Mouse (Mus musculus) granulocyte monocyte progenitor cell, adult 5-6 weeks (primary cell): Measurements from ENCODE around the gene Zfp398. TPM values are rescaled to one million over a fixed set of nuclear protein-coding genes. Genes with fewer than 3 reads are reported as not detected.

Experiments
- ATAC-seq: replicated peaks from 2 replicates; pipeline ENCODE4 v1.8.0; 2016; ENCODE audit warnings: mild to moderate bottlenecking, moderate TSS enrichment, inconsistent platforms; ENCODE audit not compliant: poor library complexity, severe bottlenecking
- total RNA-seq, 2 experiments: library from RNA; stranded (forward) in 1 of 2; stranded (reverse) in 1 of 2; fragments of 200-712, 200-1000 nt in 1 of 2; fragments of >200 nt in 1 of 2; fragmentation: Nextera tagmentation in 1 of 2; gene quantifications; 2 replicates each; pipeline ENCODE4 v1.2.3; 2014 to 2017

Gene Zfp398
- total RNA-seq (2014; fragmentation: Nextera tagmentation) (27.9 TPM in 2 replicates), total RNA-seq (2017) (16.0 and 16.8 TPM in 2 replicates)

DNA sequence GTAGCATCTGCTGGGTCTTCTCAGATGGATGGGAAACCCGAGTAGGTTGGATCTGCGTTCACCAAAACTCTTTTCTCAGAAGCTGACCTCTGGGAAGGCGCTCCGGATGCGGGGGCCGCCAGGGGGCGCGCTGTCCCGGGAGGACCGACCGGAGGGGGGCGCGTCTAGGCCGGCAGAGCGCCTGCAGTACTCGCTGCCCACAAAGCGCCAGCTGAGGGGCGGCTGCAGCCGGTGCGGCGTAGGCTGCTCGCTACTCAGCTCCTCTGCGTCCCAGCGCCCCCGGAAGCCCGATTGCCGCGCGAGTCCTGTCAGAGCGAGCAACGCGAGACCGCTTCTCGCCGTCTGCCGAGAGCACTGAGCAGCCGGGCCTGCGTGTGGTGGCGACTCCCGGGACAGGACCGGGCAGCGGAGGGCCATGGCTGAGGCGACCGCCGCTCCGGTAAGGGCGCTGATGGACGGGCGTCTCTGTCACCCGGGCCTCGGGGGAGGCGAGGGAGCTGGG lies at the start of gene Zfp398:
Zfp398 (plus strand) TSS at position 180 of the 502 bp plus-strand sequence.
- peak; percentile 92 for ATAC-seq

DNA sequence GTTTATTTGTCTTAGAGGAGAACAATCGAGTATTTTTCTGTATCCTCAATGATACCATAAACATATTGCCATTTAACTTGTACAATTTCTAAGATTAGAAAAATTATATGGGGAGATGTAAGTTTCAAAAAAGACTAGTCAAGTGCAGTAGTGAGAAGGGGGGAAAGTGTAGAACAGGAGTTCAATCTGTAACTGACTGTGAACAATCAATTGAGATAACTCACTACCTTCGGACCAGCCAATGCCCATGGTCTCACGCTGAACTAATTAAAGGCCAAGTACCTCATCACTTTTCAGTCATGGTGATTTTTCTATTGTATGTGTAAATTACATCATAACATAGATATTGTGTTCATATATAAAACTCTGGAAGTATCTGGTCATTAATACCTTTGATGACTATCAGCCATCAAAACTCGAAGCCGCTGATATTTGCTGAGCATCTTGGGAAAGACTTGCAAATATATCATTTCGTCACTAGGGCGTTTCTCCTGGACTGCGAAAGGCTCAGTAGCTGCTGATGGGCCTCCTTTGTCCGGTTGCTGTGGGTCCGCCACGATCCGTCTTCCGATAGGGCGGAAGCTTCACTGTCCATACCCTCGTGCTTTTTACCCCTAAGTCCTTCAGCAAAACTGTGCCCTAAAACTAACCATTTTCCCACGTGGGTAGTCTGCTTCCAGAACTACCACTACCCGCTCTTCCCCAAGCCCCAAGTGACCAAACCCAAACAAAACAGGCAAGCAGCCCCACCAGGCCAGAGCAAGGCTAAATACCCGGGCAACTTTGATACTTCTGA lies 47.3 kb upstream of the Zfp398 start:
- peak; percentile 92 for ATAC-seq

DNA sequence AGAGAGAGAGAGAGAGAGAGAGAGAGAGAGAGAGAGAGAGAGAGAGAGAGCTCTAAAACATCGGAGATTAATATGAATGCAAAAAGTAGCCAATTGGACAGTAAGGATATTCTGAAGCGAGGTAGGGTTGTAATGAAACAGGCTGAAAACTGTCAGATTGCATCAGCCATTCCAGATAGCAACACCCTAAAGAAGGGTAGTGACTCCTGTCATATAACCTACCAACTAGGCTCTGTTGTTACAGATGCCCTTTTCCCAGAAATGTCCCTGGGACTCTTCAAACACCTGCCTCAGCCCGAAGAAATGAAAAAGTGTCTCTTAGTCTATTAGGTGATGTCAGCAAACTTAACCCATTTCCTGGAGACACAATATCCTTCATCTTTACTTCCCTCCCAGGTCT lies 46.6 kb upstream of the Zfp398 start:
- ATAC-seq: no peak

DNA sequence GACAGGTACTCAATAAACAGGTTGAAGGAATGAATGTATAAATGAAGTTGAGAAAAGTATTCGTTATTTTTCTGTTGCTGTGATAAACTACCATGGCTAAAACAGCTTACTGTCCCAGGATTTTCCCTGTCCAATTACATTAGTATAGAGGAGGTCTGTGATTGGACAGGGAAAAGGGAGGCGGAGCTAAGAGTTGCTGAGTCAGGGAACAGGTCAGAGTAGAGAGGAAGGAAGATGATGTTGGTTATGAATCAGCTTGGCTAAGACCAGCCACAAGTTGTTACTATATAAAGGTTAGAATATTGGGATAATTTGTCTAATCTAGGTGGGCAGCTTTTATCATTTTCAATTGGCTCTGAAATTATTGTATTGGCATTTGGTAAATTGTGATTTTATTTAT lies 44.7 kb upstream of the Zfp398 start:
- ATAC-seq: peak; percentile 41

DNA sequence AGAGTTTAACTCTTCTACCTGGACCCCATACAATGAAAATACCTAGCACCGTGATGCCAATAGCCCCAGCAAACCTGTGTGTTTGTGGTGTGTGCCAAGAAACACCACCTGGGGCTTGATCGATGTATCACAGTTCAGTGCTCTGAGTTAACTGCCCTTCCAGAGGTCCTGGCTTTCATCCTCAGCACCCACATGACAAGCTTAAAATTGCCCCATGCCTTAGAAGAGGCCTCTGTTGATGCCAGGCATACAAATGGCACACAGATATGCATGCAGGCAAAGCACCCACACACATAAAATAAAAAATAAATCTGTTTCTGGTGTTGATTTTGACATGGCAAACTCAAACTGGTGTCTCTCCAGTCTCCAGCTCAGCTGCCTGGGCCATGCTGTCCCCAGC lies 42.9 kb upstream of the Zfp398 start:
- ATAC-seq: no peak

DNA sequence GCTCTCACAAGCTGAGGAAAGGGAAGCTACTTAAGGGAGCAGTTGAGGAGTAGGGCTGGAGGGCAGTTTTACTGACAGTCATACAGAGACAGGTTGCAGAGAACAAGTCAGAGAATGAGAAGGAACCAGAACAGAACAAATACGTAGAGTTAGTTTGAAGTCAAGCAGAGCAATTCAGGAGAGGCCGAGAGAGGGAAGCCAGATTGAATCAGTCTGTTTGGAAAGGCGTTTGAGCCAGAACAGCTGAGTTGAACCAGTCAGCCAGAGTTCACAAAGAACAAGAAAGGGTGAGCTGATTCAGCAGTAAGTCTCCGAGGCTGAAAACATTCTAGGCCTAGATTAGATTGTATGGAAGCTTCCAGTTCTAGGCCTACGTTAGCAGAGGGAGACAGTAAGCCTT lies 42.2 kb upstream of the Zfp398 start:
- ATAC-seq: no peak

DNA sequence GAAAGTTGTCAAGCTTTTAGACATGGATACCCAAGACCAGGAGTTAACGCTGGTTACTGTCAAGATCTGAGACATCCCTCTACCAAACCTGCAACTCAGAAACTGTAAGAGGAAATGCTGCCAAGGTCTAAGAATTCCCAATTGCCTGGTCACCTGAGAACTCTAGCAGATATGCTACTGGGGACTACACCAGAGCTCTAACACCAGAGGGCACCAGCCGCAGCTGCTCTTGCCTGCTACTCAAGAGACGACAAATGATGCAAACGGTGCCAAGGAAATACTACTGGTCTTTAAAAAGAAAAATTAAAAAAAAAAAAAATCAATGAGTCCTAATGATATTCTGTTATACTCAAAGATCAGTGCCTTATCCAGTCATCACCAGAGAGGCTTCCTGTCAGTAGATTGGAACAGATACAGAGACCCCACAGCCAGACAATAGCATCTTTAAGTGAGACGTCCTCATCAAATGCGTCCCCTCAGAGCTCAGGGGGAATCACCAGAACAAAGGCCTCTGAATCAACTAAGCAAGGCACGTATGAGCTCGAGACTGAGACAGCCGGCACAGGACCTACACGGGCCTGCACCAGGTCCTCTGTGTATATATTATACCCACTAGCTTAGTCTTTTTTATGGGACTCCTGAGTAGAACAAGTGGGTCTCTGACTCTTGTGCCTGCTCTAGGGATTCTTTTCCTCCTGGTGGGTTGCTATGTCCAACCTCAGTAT lies 41.2 kb upstream of the Zfp398 start:
- ATAC-seq: no peak

DNA sequence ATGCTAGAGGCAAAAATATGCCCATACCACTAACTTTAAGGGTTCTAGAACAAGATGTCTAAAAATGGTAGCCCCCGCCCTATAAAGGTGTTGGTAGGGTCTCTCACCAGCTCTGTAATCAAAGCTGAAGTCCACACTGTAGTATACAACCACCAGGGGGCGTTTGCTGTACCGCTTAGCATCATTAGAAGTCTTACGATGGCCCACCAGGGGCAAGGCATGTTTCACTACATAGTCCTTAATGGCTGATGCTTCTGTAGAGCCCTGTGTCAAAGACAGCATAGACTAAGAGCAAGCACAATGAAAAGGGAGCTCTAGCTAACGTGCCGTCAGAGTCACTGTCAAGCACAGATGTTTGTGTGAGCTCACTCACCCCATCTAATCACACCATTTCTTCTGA lies 36.4 kb upstream of the Zfp398 start:
- ATAC-seq: peak; percentile 90

DNA sequence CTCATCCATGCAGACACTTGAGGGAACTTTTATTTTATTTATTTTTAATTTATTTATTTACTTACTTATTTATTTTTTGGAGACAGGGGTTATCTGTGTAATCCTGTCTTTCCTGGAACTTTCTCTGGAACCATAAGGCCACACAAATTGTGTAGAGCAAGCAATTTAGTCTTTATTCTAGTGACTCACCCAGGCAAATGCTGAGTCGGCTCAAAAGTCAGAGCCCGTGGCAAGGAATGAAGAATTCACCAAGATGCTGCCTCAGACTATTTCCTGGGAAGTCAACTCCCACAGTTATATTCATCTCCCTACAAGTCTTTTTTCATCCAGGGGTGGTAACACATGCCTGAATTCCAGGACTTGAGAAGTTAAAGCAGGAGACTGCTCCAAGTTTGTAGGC lies 29.9 kb upstream of the Zfp398 start:
- no peak for ATAC-seq

DNA sequence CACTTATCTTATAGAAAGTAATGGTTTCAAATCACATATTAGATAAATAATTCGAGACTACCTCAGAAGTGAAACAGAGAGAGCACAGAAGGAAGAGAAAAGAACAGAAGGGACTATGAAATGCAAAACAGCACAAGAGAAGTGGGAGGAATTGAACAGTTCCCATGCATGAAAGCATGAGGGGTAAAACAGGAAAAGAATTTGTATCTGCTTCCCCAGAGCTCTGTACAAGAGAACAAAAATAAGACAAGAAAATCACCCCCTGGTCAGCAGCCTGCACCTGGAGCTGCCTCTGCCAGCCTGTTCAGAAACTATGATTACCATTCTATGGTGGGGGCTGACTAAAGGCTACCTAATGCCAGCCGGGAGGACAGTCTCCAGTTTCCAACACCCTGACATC lies 28.0 kb upstream of the Zfp398 start:
- ATAC-seq: no peak

DNA sequence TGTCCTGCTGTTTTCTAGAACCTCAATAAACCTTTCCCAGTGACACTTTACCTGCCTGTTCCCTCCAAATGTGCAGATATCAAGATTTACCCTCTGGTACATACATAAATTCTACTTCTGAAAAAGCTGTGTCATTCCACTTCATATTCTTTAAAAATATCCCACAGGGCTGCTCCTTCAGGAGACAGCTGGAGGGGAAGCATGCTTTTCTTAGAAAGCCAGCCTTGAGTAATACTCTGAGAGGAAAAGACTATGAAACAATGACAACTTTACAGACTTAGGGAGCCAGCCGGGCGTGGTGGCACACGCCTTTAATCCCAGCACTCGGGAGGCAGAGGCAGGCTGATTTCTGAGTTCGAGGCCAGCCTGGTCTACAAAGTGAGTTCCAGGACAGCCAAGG lies 26.9 kb upstream of the Zfp398 start:
- no peak for ATAC-seq

DNA sequence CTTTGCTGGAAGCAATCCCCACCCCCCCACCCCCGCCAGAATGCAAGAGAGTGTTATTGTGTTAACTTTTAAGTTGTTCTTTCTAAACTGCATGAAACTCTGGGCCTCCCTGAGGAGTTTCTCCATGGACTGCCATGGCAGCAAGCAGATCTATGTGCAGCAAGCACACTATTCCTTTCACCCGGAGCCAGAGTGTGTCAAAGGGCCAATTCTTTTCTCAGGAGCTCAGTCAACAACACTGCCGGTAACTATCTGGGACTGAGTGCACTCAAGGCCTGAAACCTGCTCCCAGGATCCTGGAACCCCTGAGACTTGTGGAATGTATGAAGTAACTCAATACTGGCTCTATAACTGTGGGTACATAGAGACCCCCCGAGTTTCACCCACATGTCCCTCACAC lies 26.4 kb upstream of the Zfp398 start:
- ATAC-seq: no peak

DNA sequence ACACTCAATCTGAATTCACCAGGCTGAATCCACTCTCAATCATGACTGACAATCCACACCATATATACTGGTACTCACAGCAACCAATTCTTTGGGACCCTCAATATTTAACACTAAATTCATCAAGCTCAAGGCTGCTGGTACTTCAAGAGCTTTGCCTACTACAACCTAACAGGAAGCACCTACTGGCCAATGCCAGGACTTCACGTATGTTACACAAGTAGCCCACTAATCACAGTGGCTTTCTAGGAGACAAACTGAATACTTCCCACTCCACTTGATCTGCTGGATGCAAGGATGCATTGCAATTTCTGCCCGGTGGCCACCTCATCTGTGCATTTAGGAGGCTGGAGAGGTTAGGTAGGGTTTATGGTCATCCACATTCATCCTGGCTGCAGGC lies 25.3 kb upstream of the Zfp398 start:
- ATAC-seq: no peak

DNA sequence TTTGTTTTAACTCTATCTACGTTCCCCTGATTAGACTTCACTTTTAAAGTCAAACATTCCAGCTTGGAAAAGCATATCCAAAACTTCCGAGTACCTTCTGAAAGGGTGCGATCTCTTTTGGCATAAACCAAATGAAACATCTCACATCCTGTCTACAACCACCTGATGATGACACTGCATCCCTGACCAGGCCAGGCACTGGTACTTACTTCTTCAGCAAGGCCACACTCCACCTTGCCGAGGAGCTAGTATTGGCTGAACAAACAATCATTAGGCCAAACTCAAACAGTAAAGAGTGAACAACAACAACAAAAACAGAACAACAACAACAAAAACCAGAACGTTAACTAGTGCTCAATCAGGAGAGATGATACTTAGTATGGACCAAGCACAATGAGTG lies 24.1 kb upstream of the Zfp398 start:
- ATAC-seq: no peak

DNA sequence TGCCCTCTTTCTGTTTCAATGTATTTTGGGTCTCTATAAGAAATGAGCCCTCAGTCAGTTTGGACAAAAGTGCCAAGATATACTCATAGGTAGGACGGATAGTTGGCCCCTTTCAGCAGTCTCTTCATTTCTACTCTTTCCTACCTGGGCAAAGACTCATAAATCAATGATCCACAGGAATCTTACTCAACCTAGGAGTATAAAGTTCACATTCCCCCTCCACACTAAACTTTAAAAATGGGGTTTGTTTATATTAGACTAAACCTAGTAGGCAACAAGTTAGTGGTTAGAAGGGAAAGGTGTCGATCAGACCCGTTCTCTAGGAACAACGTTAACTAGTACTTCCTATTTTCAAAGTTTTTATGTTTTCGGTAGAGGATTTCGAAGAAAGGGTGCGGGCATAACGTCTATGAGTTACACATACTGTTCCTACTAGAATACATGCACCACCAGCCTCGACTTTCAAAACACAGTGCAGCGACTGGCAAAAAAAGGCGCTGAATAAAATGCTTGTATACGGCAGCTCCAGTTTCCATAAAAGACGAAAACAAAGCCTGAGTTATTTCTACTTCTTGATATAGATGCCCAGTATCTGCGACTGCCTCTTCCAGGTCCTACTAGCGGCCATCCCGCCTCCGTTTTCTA lies 23.1 kb upstream of the Zfp398 start:
- no peak for ATAC-seq

DNA sequence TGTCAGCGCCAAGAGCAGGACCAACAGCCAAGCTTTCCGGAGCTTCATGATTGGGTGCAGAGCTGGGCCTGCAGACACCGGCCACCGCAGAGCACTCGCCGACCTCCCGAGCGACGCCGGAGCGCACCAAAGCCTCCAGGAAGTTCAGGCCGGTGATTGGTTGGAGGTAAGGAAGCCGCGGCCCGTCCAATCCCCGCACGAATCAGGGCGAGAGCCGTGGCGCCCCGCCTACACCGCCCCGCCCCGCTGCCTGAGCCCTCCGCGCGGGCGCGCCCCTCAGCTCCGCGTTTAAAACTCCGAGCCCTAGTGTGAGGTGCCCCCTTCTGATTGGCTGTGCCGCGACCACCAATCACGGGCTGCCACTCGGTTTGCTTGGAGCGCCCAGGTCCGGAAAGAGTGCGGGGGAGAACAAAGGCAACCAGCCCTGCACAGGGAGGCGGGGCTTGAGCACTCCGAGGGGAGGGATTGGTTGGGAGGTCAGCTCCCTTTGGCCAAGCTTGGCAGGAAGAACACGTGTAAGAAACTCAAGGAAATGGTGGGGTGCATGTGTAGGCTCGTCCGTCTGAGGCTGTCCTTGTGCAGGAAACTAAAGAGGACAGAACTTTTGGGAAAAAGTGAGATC lies 22.1 kb upstream of the Zfp398 start, which contains the start of gene Pdia4:
Pdia4 (minus strand) TSS at position 174 of the 622 bp plus-strand sequence.
- peak; percentile 92 for ATAC-seq

DNA sequence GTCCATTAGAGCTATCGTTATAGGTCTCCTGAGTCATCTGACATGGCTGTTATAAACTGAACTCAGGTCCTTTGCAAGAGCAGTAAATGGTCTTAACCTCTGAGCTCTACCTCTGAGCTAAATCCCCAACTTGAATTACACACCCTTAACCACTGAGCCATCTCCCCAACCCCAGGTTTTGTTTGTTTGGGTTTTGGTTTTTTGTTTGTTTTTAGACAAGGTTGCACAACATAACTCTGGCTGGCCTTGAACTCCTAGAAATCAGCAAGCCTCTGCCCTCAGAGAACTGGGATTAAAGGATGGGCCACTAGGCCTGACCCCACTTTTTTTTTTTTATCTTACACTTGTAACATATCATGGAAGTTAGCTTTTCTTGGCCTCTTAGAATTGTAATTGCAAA lies 19.3 kb upstream of the Zfp398 start:
- no peak for ATAC-seq

DNA sequence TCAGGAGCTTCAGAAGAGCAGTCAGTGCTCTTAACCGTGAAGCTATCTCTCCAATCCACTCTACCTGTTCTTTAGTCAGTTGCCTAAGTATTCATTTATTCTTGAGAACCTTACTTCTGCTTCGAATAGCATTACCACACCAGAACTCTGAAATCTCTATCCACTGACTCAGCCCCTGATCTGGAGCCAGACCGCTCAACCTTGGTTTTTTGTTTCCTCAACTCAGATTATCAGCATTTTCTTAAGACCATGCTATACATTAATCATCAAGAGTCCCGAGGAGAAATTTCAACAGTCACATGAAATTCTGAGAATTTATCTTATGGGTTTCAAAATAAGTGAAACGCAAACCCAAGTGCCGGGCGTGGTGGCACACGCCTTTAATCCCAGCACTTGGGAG lies 16.7 kb upstream of the Zfp398 start:
- no peak for ATAC-seq

DNA sequence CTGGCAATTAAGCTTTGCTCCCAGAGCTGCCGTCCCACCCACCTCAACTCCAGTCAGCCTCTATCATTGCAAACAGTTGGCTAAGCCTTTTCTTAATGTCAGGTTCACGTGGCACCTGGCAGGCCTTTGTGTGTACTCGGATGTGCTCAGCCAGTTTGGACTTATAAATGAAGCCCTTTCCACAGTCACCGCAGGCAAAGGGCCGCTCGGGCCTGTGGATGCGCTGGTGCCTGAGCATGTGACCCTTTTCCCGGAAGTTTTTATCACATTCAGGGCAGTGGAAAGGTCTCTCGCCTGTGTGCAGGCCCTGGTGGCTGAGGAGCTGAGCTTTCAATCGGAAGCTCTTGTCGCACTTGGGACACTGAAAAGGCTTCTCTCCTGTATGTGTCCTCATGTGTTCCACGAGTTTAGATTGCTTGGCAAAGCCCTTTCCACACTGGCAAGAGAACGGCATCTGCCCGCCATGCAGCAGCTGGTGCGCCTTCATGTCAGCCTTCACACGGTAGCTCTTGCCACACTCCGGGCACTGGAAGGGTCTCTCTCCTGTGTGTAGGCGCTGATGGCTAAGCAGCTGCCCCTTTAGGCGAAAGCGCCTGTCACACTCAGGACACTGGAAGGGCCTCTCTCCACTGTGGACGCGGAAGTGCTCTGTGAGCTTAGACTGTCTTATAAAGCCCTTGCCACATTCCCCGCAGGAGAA lies 15.7 kb upstream of the Zfp398 start:
- no peak for ATAC-seq

DNA sequence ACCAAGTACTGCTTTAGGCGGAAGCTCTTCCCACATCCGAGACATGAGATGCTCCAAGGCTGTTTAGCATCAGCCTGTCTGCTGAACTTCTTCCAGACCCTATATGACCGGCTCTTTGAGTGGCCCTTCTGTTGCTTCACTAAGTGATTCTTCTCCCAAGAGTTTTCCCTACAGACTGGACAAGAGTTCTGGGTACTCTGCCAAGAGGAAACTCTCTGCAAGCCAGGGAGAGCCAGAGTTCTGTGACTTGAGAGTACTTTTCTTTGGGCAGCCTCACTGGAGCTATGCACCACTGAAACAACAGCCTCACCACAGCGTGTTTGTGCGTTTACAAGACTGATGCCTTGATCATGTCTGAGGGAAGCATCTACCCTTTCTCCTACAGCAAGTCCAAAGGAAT lies 14.2 kb upstream of the Zfp398 start:
- ATAC-seq: no peak
